Mouse (Mus musculus) midbrain, embryonic 16.5 days (tissue): ENCODE measurements around the gene Cdkn2a. TPM values are rescaled to one million over a fixed set of nuclear protein-coding genes. Genes with fewer than 3 reads are reported as not detected.

Experiments used
- ATAC-seq: fragments of 200-750 bp; cut with Nextera tagmentation; 2 replicates; pipeline ENCODE4 v1.8.0; 2017; ENCODE audit warnings: moderate TSS enrichment
- H3K27ac ChIP-seq: fragments of 300-500 bp; sonication (generic); 2 replicates; pipeline ENCODE4 v1.5.1; 2014; ENCODE audit warnings: mild to moderate bottlenecking, low read length, mixed read lengths
- H3K27me3 ChIP-seq: fragments of 300-500 bp; sonication (generic); 2 replicates; pipeline ENCODE4 v1.6.1; 2014; ENCODE audit warnings: low read depth, low read length, mixed read lengths; ENCODE audit not compliant: control insufficient read depth, insufficient read depth
- H3K36me3 ChIP-seq: fragments of 300-500 bp; sonication (generic); 2 replicates; pipeline ENCODE4 v1.6.1; 2014; ENCODE audit warnings: mild to moderate bottlenecking, low read length, moderate library complexity, mixed read lengths; ENCODE audit not compliant: control insufficient read depth, insufficient read depth
- H3K4me1 ChIP-seq: fragments of 300-500 bp; sonication (generic); 2 replicates; pipeline ENCODE4 v1.6.1; 2014; ENCODE audit warnings: mild to moderate bottlenecking, low read length, mixed read lengths; ENCODE audit not compliant: control insufficient read depth, insufficient read depth
- H3K4me2 ChIP-seq: fragments of 300-500 bp; sonication (generic); 2 replicates; pipeline ENCODE4 v1.6.1; 2014; ENCODE audit warnings: mild to moderate bottlenecking, low read length, mixed read lengths
- H3K4me3 ChIP-seq: fragments of 300-500 bp; sonication (generic); 2 replicates; pipeline ENCODE4 v1.5.1; 2014; ENCODE audit warnings: low read depth, mild to moderate bottlenecking, low read length, moderate library complexity, mixed read lengths
- H3K9ac ChIP-seq: fragments of 300-500 bp; sonication (generic); 2 replicates; pipeline ENCODE4 v1.6.1; 2014; ENCODE audit warnings: low read depth, low read length, mixed read lengths
- H3K9me3 ChIP-seq: fragments of 300-500 bp; sonication (generic); replicated peaks from 2 replicates; pipeline ENCODE4 v1.6.1; 2014; ENCODE audit warnings: mild to moderate bottlenecking, low read length, mixed read lengths; ENCODE audit not compliant: control insufficient read depth, poor library complexity, severe bottlenecking
- WGBS: fragments of 180-500 bp; shearing (Covaris S2); extraction: QIAGEN DNeasy Blood & Tissue Kit; methylation state at CpG from one replicate; pipeline ENCODE4 v1.1.7; 2014; 5-methylcytosine and 5-hydroxymethylcytosine counted together
- polyA plus RNA-seq: library from polyadenylated mRNA; unstranded; fragments of >200 nt; fragmentation: Nextera tagmentation; extraction: Ambion mirVana; gene quantifications from 2 replicates; pipeline ENCODE4 v1.2.1, GENCODE M21; 2015

Cdkn2a gene
- polyA plus RNA-seq, 1 experiment from 2014 or later: not detected

DNA sequence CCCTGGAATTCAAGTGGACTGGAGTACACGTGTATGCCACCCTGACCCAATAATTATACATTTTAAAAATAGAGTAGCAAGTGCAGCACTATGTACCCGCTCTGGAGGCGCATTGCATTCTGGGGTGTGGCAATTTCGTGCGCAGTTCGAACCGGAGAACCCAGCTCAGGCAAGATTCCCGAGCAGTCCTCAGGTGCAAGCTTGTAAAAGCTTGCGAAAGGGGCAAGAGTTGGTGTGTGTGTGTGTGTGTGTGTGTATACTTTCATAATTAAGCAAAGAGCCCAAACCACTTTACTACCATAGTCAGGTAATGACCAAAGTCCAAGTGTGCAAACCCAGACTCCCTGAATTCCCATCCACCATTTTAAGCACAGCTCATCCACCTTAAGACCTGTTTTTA, 20.9 kb downstream of the Cdkn2a start:
- H3K9me3 ChIP-seq: no peaks in the 10 kb centered on the region
- H3K9ac ChIP-seq: no peak overlapping the region
- H3K4me3 ChIP-seq: no peak overlapping the region
- H3K4me1 ChIP-seq: no peaks in the 10 kb centered on the region
- H3K27ac ChIP-seq: no peak overlapping the region
- ATAC-seq: 0 out of 2 replicates have a peak, but pooled peaks have one; percentile 14
- peaks cover 71% of the 10 kb centered on the region for H3K27me3 ChIP-seq
- WGBS: 1% methylated on average over 9 of the region's 9 CpGs
- no peak overlapping the region for H3K4me2 ChIP-seq
- H3K36me3 ChIP-seq: no peaks in the 10 kb centered on the region

DNA sequence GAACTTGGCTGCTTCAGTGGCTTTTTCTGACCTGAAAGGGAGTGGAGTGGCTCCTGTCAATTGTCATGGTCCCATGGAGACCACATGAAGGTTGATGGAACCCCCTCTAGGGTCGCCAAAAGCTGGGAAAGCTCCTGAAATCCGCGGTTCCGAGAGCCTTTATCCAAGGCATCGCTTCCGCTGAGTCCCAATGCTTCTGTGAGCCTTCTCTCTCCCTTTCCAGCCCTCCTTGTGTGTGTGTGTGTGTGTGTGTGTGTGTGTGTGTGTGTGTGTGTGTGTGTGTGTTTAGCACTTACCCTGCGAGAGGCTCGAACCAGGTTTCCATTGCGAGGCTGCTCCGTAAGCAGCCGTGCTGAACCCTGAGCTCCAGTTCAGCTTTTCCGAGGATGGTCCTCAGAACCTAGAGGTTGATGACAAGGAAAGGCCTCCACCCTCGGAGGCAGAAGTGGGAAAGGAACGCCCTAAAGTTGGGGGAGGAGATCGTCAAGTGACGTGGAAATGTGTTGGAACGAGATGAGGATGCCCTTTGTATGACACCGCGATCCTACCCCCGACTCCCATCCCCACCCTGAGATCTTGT, 21.4 kb downstream of the Cdkn2a start:
- peaks cover 71% of the 10 kb centered on the region for H3K27me3 ChIP-seq
- no peak overlapping the region for H3K4me3 ChIP-seq
- no peaks in the 10 kb centered on the region for H3K36me3 ChIP-seq
- ATAC-seq: no peak
- H3K4me2 ChIP-seq: no peak overlapping the region
- no peaks in the 10 kb centered on the region for H3K4me1 ChIP-seq
- under 1% methylated on average over 20 of the region's 20 CpGs for WGBS
- H3K9ac ChIP-seq: no peak overlapping the region
- H3K9me3 ChIP-seq: no peaks in the 10 kb centered on the region
- H3K27ac ChIP-seq: no peak overlapping the region

DNA sequence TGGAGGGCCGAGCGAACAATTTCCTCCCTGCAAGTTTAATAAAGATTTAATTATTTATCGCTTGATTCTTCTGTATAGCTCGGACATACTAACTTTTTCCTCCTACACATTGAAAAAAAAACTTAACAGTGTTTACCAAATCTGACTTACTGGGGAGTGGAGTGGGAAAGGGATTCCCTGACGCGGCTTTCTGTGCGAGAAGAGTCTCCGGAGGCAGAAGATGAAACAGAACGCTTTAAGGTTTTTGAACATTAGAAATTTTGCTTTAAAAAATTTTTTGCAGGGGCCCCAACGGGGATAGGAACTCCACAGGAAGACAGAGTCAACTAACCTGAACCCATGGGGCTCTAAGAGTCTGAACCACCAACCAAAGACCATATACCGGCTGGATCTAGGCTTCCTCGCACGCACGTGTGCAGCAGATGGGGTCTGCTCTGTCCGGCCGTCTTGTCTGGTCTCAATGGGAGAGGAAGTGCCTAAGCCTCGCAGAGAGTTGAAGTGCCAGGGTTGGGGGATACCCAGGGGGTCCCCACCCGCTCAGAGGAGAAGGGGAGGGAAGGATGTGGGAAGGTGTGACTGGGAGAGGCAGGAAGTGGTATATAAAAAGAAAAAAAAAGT, 22.2 kb downstream of the Cdkn2a start:
- 4% methylated on average over 18 of the region's 18 CpGs for WGBS
- H3K4me3 ChIP-seq: no peak overlapping the region
- no peaks in the 10 kb centered on the region for H3K4me1 ChIP-seq
- H3K27me3 ChIP-seq: peaks cover 67% of the 10 kb centered on the region
- no peak overlapping the region for H3K27ac ChIP-seq
- H3K9ac ChIP-seq: no peak overlapping the region
- no peak for ATAC-seq
- no peak overlapping the region for H3K4me2 ChIP-seq
- no peaks in the 10 kb centered on the region for H3K36me3 ChIP-seq
- H3K9me3 ChIP-seq: no peaks in the 10 kb centered on the region

DNA sequence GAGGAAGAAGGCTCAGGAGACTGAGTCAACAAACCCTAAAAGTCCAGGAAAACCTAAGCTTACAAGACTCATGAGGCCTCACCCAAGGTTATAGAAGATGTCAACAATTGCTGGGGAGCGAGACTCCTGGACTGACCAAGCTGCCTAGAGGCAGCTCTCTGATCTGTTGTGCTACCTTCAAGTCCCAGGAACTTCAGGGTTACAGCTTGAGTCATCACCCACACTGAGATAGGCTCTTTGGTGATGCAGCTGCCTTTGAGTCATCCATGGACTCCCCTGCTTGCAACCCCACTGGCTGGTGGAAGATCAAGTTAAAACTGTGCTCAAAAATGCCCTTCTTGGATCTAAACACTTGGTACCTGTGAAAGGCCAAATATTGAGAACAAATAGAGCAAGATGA, 36.7 kb downstream of the Cdkn2a start:
- Histone ChIP-seq H3K4me3 (no peak overlapping the region), H3K9ac (no peak overlapping the region), H3K4me2 (no peak overlapping the region), H3K9me3 (no peaks in the 10 kb centered on the region), H3K36me3 (no peaks in the 10 kb centered on the region), H3K4me1 (no peaks in the 10 kb centered on the region), H3K27me3 (no peaks in the 10 kb centered on the region), H3K27ac (no peak overlapping the region)
- 82% methylated on average over 1 of the region's 1 CpGs for WGBS
- no peak for ATAC-seq

DNA sequence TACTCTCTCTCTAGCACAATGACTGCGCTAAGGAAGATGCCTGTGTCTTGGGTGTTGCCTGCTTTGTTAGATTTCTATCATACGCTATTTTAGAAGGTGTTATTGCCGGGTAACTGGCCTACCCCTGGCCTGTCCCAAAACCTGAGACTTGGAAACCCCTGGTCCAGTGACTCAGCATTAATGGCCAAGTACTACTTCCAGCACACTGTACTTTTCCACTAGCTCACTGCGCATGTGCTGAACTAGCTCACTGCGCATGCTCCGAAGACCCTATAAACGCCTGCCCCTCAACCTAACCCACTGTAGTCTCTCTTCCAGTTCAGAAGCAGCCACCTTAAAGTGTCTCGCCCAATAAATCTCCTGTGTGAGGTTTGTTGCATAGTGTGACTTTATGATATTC, 60.0 kb downstream of the Cdkn2a start:
- WGBS: 93% methylated on average over 8 of the region's 8 CpGs
- Histone ChIP-seq H3K9me3 (no peaks in the 10 kb centered on the region), H3K9ac (no peak overlapping the region), H3K4me1 (no peaks in the 10 kb centered on the region), H3K4me3 (no peak overlapping the region), H3K4me2 (no peak overlapping the region), H3K27ac (no peak overlapping the region), H3K27me3 (no peaks in the 10 kb centered on the region), H3K36me3 (no peaks in the 10 kb centered on the region)
- ATAC-seq: no peak

Other genes starting within 250 kb of the Cdkn2a start
- 16.6 and 18.5 TPM in 2 replicates for gene Mtap, start 157.5 kb downstream of the Cdkn2a start, polyA plus RNA-seq
- gene Cdkn2b, start 16.4 kb upstream of the Cdkn2a start, polyA plus RNA-seq: 0.70 and 0.87 TPM in 2 replicates